Mouse (Mus musculus): ENCODE data around the gene Tm9sf4. TPM values are rescaled to one million over a fixed set of nuclear protein-coding genes. Genes with fewer than 3 reads are reported as not detected.

Tm9sf4 gene
- polyA plus RNA-seq, 1 experiment = 52.5 TPM

- Histone ChIP-seq H3K4me1 (ENCODE audit: control insufficient read depth, insufficient read depth, low read length) (peaks cover 10% of the 10 kb centered on the region), H3K27ac (ENCODE audit: control insufficient read depth, insufficient read depth, low read depth, low read length) (no peak within 1 kb of the TSS), H3K27me3 (ENCODE audit: control insufficient read depth, insufficient read depth, low read length) (no peaks in the 10 kb centered on the region), H3K4me3 (ENCODE audit: control insufficient read depth, low read depth, low read length) (peak within 1 kb of the TSS; percentile 77), H3K36me3 (ENCODE audit: control insufficient read depth, insufficient read depth, low read length) (no peaks in the 10 kb centered on the region)
- TF ChIP-seq CTCF (IDR thresholded peaks at IDR 0.05; ENCODE audit: control insufficient read depth, insufficient read depth, insufficient replicate concordance, low read depth, low read length) (no peak), POLR2A (IDR thresholded peaks at IDR 0.05; ENCODE audit: control insufficient read depth, low read depth, low read length) (no peak)
Observed at GRCm38 (mm10) chr2:153224946-153225594, 64.0 kb downstream of the Tm9sf4 start, which contains the start of gene Tspyl3. Gene Tspyl3, minus strand, starts transcription at chr2:153225441.

- H3K4me1 ChIP-seq (ENCODE audit: control insufficient read depth, insufficient read depth, low read length) = peaks cover 10% of the 10 kb centered on the region
- no peaks in the 10 kb centered on the region; the same call in 1 of the 2 replicates for H3K36me3 ChIP-seq (ENCODE audit: control insufficient read depth, insufficient read depth, low read length)
- TF ChIP-seq CTCF (IDR thresholded peaks at IDR 0.05; ENCODE audit: control insufficient read depth, insufficient read depth, insufficient replicate concordance, low read depth, low read length) = no peak
- TF ChIP-seq POLR2A (IDR thresholded peaks at IDR 0.05; ENCODE audit: control insufficient read depth, low read depth, low read length) = no peak
- peak overlapping the region; percentile 77 for H3K4me3 ChIP-seq (ENCODE audit: control insufficient read depth, low read depth, low read length)
- no peak overlapping the region for H3K27ac ChIP-seq (ENCODE audit: control insufficient read depth, insufficient read depth, low read depth, low read length)
- H3K27me3 ChIP-seq (ENCODE audit: control insufficient read depth, insufficient read depth, low read length) = no peaks in the 10 kb centered on the region
Observed at GRCm38 (mm10) chr2:153225595-153225953, 64.5 kb downstream of the Tm9sf4 start.

- TF ChIP-seq CTCF (IDR thresholded peaks at IDR 0.05; ENCODE audit: control insufficient read depth, insufficient read depth, insufficient replicate concordance, low read depth, low read length) (no peak), POLR2A (IDR thresholded peaks at IDR 0.05; ENCODE audit: control insufficient read depth, low read depth, low read length) (no peak)
- Histone ChIP-seq H3K4me1 (ENCODE audit: control insufficient read depth, insufficient read depth, low read length) (peaks cover 10% of the 10 kb centered on the region), H3K27ac (ENCODE audit: control insufficient read depth, insufficient read depth, low read depth, low read length) (no peak overlapping the region), H3K36me3 (ENCODE audit: control insufficient read depth, insufficient read depth, low read length) (peaks cover 5% of the 10 kb centered on the region), H3K27me3 (ENCODE audit: control insufficient read depth, insufficient read depth, low read length) (no peaks in the 10 kb centered on the region), H3K4me3 (ENCODE audit: control insufficient read depth, low read depth, low read length) (no peak overlapping the region)
Observed at GRCm38 (mm10) chr2:153227959-153228358, 66.9 kb downstream of the Tm9sf4 start.

GRCm38 (mm10) chr2:153228523-153228922 lies 67.4 kb downstream of the Tm9sf4 start:
- Histone ChIP-seq H3K4me3 (ENCODE audit: control insufficient read depth, low read depth, low read length) (no peak overlapping the region), H3K27me3 (ENCODE audit: control insufficient read depth, insufficient read depth, low read length) (no peaks in the 10 kb centered on the region), H3K27ac (ENCODE audit: control insufficient read depth, insufficient read depth, low read depth, low read length) (no peak overlapping the region), H3K36me3 (ENCODE audit: control insufficient read depth, insufficient read depth, low read length) (peaks cover 5% of the 10 kb centered on the region), H3K4me1 (ENCODE audit: control insufficient read depth, insufficient read depth, low read length) (peaks cover 10% of the 10 kb centered on the region)
- TF ChIP-seq POLR2A (IDR thresholded peaks at IDR 0.05; ENCODE audit: control insufficient read depth, low read depth, low read length) = no peak
- TF ChIP-seq CTCF (IDR thresholded peaks at IDR 0.05; ENCODE audit: control insufficient read depth, insufficient read depth, insufficient replicate concordance, low read depth, low read length) = no peak

- H3K4me1 ChIP-seq (ENCODE audit: control insufficient read depth, insufficient read depth, low read length) = peaks cover 10% of the 10 kb centered on the region
- no peaks in the 10 kb centered on the region for H3K27me3 ChIP-seq (ENCODE audit: control insufficient read depth, insufficient read depth, low read length)
- H3K27ac ChIP-seq (ENCODE audit: control insufficient read depth, insufficient read depth, low read depth, low read length) = no peak overlapping the region
- H3K36me3 ChIP-seq (ENCODE audit: control insufficient read depth, insufficient read depth, low read length) = peaks cover 2% of the 10 kb centered on the region; the same call in 1 of the 2 replicates
- TF ChIP-seq POLR2A (IDR thresholded peaks at IDR 0.05; ENCODE audit: control insufficient read depth, low read depth, low read length) (no peak), CTCF (IDR thresholded peaks at IDR 0.05; ENCODE audit: control insufficient read depth, insufficient read depth, insufficient replicate concordance, low read depth, low read length) (no peak)
- no peak overlapping the region for H3K4me3 ChIP-seq (ENCODE audit: control insufficient read depth, low read depth, low read length)
Observed at GRCm38 (mm10) chr2:153237193-153237592, 76.1 kb downstream of the Tm9sf4 start.

GRCm38 (mm10) chr2:153237891-153238290 lies 76.8 kb downstream of the Tm9sf4 start:
- H3K27ac ChIP-seq (ENCODE audit: control insufficient read depth, insufficient read depth, low read depth, low read length) = no peak overlapping the region
- no peak overlapping the region for H3K4me3 ChIP-seq (ENCODE audit: control insufficient read depth, low read depth, low read length)
- TF ChIP-seq CTCF (IDR thresholded peaks at IDR 0.05; ENCODE audit: control insufficient read depth, insufficient read depth, insufficient replicate concordance, low read depth, low read length) (no peak), POLR2A (IDR thresholded peaks at IDR 0.05; ENCODE audit: control insufficient read depth, low read depth, low read length) (no peak)
- H3K36me3 ChIP-seq (ENCODE audit: control insufficient read depth, insufficient read depth, low read length) = no peaks in the 10 kb centered on the region
- no peaks in the 10 kb centered on the region for H3K27me3 ChIP-seq (ENCODE audit: control insufficient read depth, insufficient read depth, low read length)
- peaks cover 11% of the 10 kb centered on the region for H3K4me1 ChIP-seq (ENCODE audit: control insufficient read depth, insufficient read depth, low read length)

GRCm38 (mm10) chr2:153238406-153238805 lies 77.3 kb downstream of the Tm9sf4 start:
- TF ChIP-seq CTCF (IDR thresholded peaks at IDR 0.05; ENCODE audit: control insufficient read depth, insufficient read depth, insufficient replicate concordance, low read depth, low read length) = no peak
- no peak for TF ChIP-seq POLR2A (IDR thresholded peaks at IDR 0.05; ENCODE audit: control insufficient read depth, low read depth, low read length)
- H3K4me1 ChIP-seq (ENCODE audit: control insufficient read depth, insufficient read depth, low read length) = peaks cover 11% of the 10 kb centered on the region
- H3K27ac ChIP-seq (ENCODE audit: control insufficient read depth, insufficient read depth, low read depth, low read length) = no peak overlapping the region
- no peaks in the 10 kb centered on the region for H3K27me3 ChIP-seq (ENCODE audit: control insufficient read depth, insufficient read depth, low read length)
- H3K36me3 ChIP-seq (ENCODE audit: control insufficient read depth, insufficient read depth, low read length) = no peaks in the 10 kb centered on the region
- no peak overlapping the region for H3K4me3 ChIP-seq (ENCODE audit: control insufficient read depth, low read depth, low read length)
